In the genomic region with DNA sequence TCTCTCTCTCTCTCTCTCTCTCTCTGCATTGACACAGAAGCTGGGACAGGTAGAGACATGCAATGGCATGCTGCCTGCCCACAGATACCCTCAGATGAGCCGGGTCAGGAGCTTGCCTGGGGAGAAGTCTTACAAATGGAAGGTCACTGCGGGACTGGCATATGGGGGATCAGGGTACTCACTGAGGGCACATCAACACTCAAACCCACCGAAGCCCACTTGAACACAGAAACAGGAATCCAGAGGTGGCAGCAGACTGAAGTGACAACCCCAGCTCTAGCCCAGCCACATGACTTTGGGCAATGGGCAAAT, we compare ENCODE assay signal across 9 mouse cellular contexts. TPM values are rescaled to one million over a fixed set of nuclear protein-coding genes. Genes with fewer than 3 reads are reported as not detected.
DNase-seq lines count a peak whose midpoint lies in the region; ATAC-seq and TF ChIP-seq lines count a peak whose summit lies in the region.
"Had no signal": no experiment of that assay in that cellular context is flagged by ENCODE, and none has a peak within 500 bp of the region (broad histone marks: within the 10 kb centered on the region; RNA-seq: fewer than 3 reads in every experiment).

No protein-coding gene starts in this region.

- H3K27me3 ChIP-seq in ES-Bruce4 (ENCODE audit: control insufficient read depth, insufficient read depth, low read length, poor library complexity, severe bottlenecking) = no peaks in the 10 kb centered on the region
- H3K27me3 ChIP-seq in heart, postnatal 0 days (ENCODE audit: control insufficient read depth, insufficient read depth, low read length) = no peaks in the 10 kb centered on the region
- H3K27me3 ChIP-seq in midbrain, embryonic 11.5 days (ENCODE audit: control insufficient read depth, insufficient read depth, low read length) = no peaks in the 10 kb centered on the region

- WGBS in heart, postnatal 0 days = 30% methylated on average over 3 of the region's 3 CpGs
- 36% methylated on average over 3 of the region's 3 CpGs for WGBS in midbrain, embryonic 11.5 days

- TF ChIP-seq EP300 in ES-Bruce4 (IDR thresholded peaks at IDR 0.05; ENCODE audit: insufficient read depth, low read depth, low read length) = no peak
- TF ChIP-seq EP300 in heart, postnatal 0 days (IDR thresholded peaks at IDR 0.05; ENCODE audit: low read depth) = no peak

- TF ChIP-seq CTCF in ES-Bruce4 (IDR thresholded peaks at IDR 0.05; ENCODE audit: low read depth, low read length) = no peak
- TF ChIP-seq CTCF in heart, postnatal 0 days (IDR thresholded peaks at IDR 0.05; ENCODE audit: low read depth) = no peak

- no peaks in the 10 kb centered on the region for H3K4me1 ChIP-seq in ES-Bruce4 (ENCODE audit: control insufficient read depth, insufficient read depth, low read length)
- H3K4me1 ChIP-seq in heart, postnatal 0 days (ENCODE audit: control insufficient read depth, insufficient read depth) = peaks cover 14% of the 10 kb centered on the region
- H3K4me1 ChIP-seq in midbrain, embryonic 11.5 days (ENCODE audit: control insufficient read depth, insufficient read depth, low read length) = peaks cover 11% of the 10 kb centered on the region

- ATAC-seq in heart, postnatal 0 days (ENCODE audit: insufficient read depth, low read depth) = no peak
- no peak for ATAC-seq in midbrain, embryonic 11.5 days (ENCODE audit: low FRiP score)

- peak; percentile 95 for DNase-seq in heart, adult 11 months
- no peak for DNase-seq in heart, adult 9 months (ENCODE audit: low spot score in 2 of 2)
- no peak for DNase-seq in heart, postnatal 0 days (ENCODE audit: low spot score)
- DNase-seq in midbrain, embryonic 11.5 days (ENCODE audit: low spot score, missing footprints) = peak; percentile 87
- DNase-seq in right cerebral cortex, postnatal 25 days = no peak
- DNase-seq in spleen, postnatal 36 days (ENCODE audit: low spot score in 2 of 2) = no peak
- DNase-seq in cerebellum, adult 9-11 months = no peak
- DNase-seq: liver, embryonic 13.5 days had no signal

- H3K4me3 ChIP-seq in ES-Bruce4 (ENCODE audit: low read depth, low read length) = no peak overlapping the region
- no peak overlapping the region for H3K4me3 ChIP-seq in heart, postnatal 0 days (ENCODE audit: low read depth, low read length)
- H3K4me3 ChIP-seq in midbrain, embryonic 11.5 days (ENCODE audit: low read depth, low read length) = peak overlapping the region; percentile 49; the same call in 1 of the 2 replicates

- peak overlapping the region; percentile 64 for H3K4me2 ChIP-seq in heart, postnatal 0 days (ENCODE audit: low read depth, low read length)
- peak overlapping the region; percentile 90 for H3K4me2 ChIP-seq in midbrain, embryonic 11.5 days

- TF ChIP-seq POLR2A in ES-Bruce4 (IDR thresholded peaks at IDR 0.05; ENCODE audit: insufficient read depth, low read length) = no peak

- no peaks in the 10 kb centered on the region for H3K36me3 ChIP-seq in ES-Bruce4 (ENCODE audit: control insufficient read depth, insufficient read depth, low read length, poor library complexity, severe bottlenecking)
- no peaks in the 10 kb centered on the region for H3K36me3 ChIP-seq in heart, postnatal 0 days (replicated peaks; ENCODE audit: control insufficient read depth, insufficient read depth, low read length)
- no peaks in the 10 kb centered on the region for H3K36me3 ChIP-seq in midbrain, embryonic 11.5 days (ENCODE audit: control insufficient read depth, insufficient read depth, low read length)
- H3K36me3 ChIP-seq: liver, embryonic 13.5 days had no signal

- H3K27ac ChIP-seq in ES-Bruce4 (ENCODE audit: insufficient read depth, low read length) = no peak overlapping the region
- no peak overlapping the region for H3K27ac ChIP-seq in heart, postnatal 0 days (ENCODE audit: low read depth)
- no peak overlapping the region for H3K27ac ChIP-seq in midbrain, embryonic 11.5 days (ENCODE audit: low read depth, low read length)
- H3K27ac ChIP-seq: liver, embryonic 13.5 days had no signal

- H3K9ac ChIP-seq in ES-Bruce4 (ENCODE audit: low read depth, poor library complexity, severe bottlenecking) = peak overlapping the region; percentile 11; the same call in 1 of the 2 replicates
- no peak overlapping the region for H3K9ac ChIP-seq in heart, postnatal 0 days (replicated peaks; ENCODE audit: low read depth, low read length)
- no peak overlapping the region for H3K9ac ChIP-seq in midbrain, embryonic 11.5 days (ENCODE audit: low read length)

- no peaks in the 10 kb centered on the region for H3K9me3 ChIP-seq in ES-Bruce4 (replicated peaks; ENCODE audit: control insufficient read depth, insufficient read depth, low read length, poor library complexity, severe bottlenecking)
- H3K9me3 ChIP-seq in heart, postnatal 0 days (replicated peaks; ENCODE audit: control insufficient read depth, low read length) = no peaks in the 10 kb centered on the region
- H3K9me3 ChIP-seq in midbrain, embryonic 11.5 days (ENCODE audit: control insufficient read depth, low read length) = no peaks in the 10 kb centered on the region
- H3K9me3 ChIP-seq: liver, embryonic 13.5 days had no signal

RNA-seq across cellular contexts. Expression of a gene that starts 0.6 kb away (rescaled TPM):
- polyA plus RNA-seq in ES-Bruce4 (2011; ENCODE audit: insufficient read depth, insufficient read length, low read depth, missing spikeins) = 16.4 and 21.5 TPM in 2 replicates
- 56.5 and 63.8 TPM in 2 replicates for total RNA-seq in heart, postnatal 0 days (2014; rRNA removed; ENCODE audit: low replicate concordance)
- 32.1 and 33.3 TPM in 2 replicates for polyA plus RNA-seq in heart, postnatal 0 days (2015; fragmentation: Nextera tagmentation; extraction: Ambion mirVana)
- 17.4 and 21.8 TPM in 2 replicates for polyA plus RNA-seq in midbrain, embryonic 11.5 days (2014; fragmentation: Nextera tagmentation; extraction: Ambion mirVana)

RNA-seq across cellular contexts. Expression of a gene that starts 27.6 kb away (rescaled TPM):
- 2.8 and 3.1 TPM in 2 replicates for polyA plus RNA-seq in ES-Bruce4 (2011; ENCODE audit: insufficient read depth, insufficient read length, low read depth, missing spikeins)
- 10.1 and 12.7 TPM in 2 replicates for total RNA-seq in heart, postnatal 0 days (2014; rRNA removed; ENCODE audit: low replicate concordance)
- 4.1 and 4.4 TPM in 2 replicates for polyA plus RNA-seq in heart, postnatal 0 days (2015; fragmentation: Nextera tagmentation; extraction: Ambion mirVana)
- polyA plus RNA-seq in midbrain, embryonic 11.5 days (2014; fragmentation: Nextera tagmentation; extraction: Ambion mirVana) = 0.10 TPM in 1 of 2 replicates, not detected in the other

RNA-seq across cellular contexts. Expression of a gene that starts 34.5 kb away (rescaled TPM):
- polyA plus RNA-seq in ES-Bruce4 (2011; ENCODE audit: insufficient read depth, insufficient read length, low read depth, missing spikeins) = 155 and 156 TPM in 2 replicates
- 78.5 and 101 TPM in 2 replicates for total RNA-seq in heart, postnatal 0 days (2014; rRNA removed; ENCODE audit: low replicate concordance)
- polyA plus RNA-seq in heart, postnatal 0 days (2015; fragmentation: Nextera tagmentation; extraction: Ambion mirVana) = 26.8 and 27.7 TPM in 2 replicates
- 69.2 and 74.2 TPM in 2 replicates for polyA plus RNA-seq in midbrain, embryonic 11.5 days (2014; fragmentation: Nextera tagmentation; extraction: Ambion mirVana)

Comparison
In these comparisons a context has a peak if more than half of its experiments do, and no peak if none do; other contexts are left out.
1. DNase-seq: peak in heart, adult 11 months (single experiment) and midbrain, embryonic 11.5 days (single experiment); none in heart, adult 9 months (0 of 2), heart, postnatal 0 days (single experiment), right cerebral cortex, postnatal 25 days (single experiment), spleen, postnatal 36 days (0 of 2) and cerebellum, adult 9-11 months (single experiment).